Mouse (Mus musculus) cortical plate, adult 2 months (tissue): ENCODE data around the gene Pygb.

Source experiments
- CTCF ChIP-seq: fragments of 200-500 bp; IDR thresholded peaks from 2 replicates; pipeline ENCODE4 v1.5.1; 2011; ENCODE audit warnings: mild to moderate bottlenecking, control low read depth, low read length; ENCODE audit not compliant: insufficient read depth; ENCODE audit errors: extremely low read depth
- POLR2A ChIP-seq: fragments of 200-500 bp; IDR thresholded peaks from 2 replicates; pipeline ENCODE4 v1.6.1; 2011; ENCODE audit warnings: mild to moderate bottlenecking, low read length, control low read depth; ENCODE audit not compliant: insufficient read depth; ENCODE audit errors: extremely low read depth

DNA sequence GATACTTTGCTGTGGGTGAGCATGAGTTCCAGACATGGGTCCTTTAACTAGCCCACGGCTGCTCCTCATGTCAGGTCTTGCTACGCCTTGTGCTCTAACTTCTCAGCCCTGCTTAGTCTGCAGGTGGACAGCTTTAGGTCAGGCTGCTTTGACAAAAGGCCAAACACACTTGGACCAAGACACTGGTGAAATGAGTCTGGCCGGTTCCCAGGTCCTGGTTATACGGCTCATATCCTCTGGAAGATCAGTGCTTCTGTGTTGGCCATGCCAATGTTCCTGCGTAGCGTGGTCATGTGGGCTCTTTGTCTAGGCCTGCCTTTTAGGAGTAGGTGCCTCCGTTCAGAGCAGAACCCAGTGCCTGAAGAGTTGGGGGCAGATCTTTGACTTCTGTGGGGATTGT is 45.5 kb downstream of the Pygb start:
- TF ChIP-seq CTCF (no peak), POLR2A (no peak)
